Mouse (Mus musculus) ES-Bruce4 (cell line): ENCODE measurements around the gene Scgb2b2.

Experiments used
- CTCF ChIP-seq: IDR thresholded peaks from one replicate; pipeline ENCODE4 v1.8.1; 2011; ENCODE audit warnings: low read depth, low read length
- POLR2A ChIP-seq: IDR thresholded peaks from one replicate; pipeline ENCODE4 v1.8.1; 2011; ENCODE audit warnings: low read length; ENCODE audit not compliant: insufficient read depth

DNA sequence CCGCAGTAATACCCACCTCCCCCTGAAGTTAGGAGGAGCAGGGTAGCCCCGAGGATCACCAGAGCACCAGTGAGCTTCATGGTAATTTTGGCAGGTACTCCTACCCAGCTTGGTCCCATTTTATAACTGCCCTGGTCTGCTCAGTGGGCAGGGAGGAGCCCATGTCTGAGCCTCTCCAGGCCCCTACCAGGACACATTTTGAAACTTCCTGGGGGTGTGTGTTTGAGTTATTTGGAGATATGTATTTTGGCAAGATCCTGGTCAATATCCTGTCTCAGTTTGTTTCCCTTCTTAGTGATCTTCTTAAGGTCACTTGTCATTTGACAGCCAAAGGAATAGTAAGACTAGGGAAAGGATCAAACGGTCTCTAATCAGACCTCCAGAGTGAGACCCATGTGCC is 1.4 kb downstream of the Scgb2b2 start, which contains the start of gene Scgb1b2:
- TF ChIP-seq CTCF (no peak), POLR2A (no peak)
